Mouse (Mus musculus) spleen, postnatal 10 days (tissue): Measurements from ENCODE around the gene Anks1b.

Experiments
- DNase-seq, 2 experiments: peaks; one replicate each; pipeline ENCODE4 v3.0.0; 2021 to 2022; ENCODE audit warnings: low spot score in 2 of 2

Gene Anks1b

GRCm38 (mm10) chr10:90376605-90377004 is 503.3 kb downstream of the Anks1b start:
- DNase-seq = no peak

- DNase-seq = no peak
Measured at GRCm38 (mm10) chr10:90380062-90380461, 506.8 kb downstream of the Anks1b start.

- no peak for DNase-seq
Measured at GRCm38 (mm10) chr10:90380704-90381339, 507.5 kb downstream of the Anks1b start.

GRCm38 (mm10) chr10:90400382-90400781 is 527.1 kb downstream of the Anks1b start:
- no peak for DNase-seq

- no peak for DNase-seq
Measured at GRCm38 (mm10) chr10:90408484-90408883, 535.2 kb downstream of the Anks1b start.

GRCm38 (mm10) chr10:90431527-90431926 is 558.2 kb downstream of the Anks1b start:
- no peak for DNase-seq

GRCm38 (mm10) chr10:90431974-90432373 is 558.7 kb downstream of the Anks1b start:
- DNase-seq = no peak

- no peak for DNase-seq
Measured at GRCm38 (mm10) chr10:90432479-90432878, 559.2 kb downstream of the Anks1b start.

- no peak for DNase-seq
Measured at GRCm38 (mm10) chr10:90441036-90441435, 567.7 kb downstream of the Anks1b start.

- DNase-seq = no peak
Measured at GRCm38 (mm10) chr10:90441656-90442055, 568.3 kb downstream of the Anks1b start.

GRCm38 (mm10) chr10:90464906-90465305 is 591.6 kb downstream of the Anks1b start:
- DNase-seq = no peak

GRCm38 (mm10) chr10:90465426-90465825 is 592.1 kb downstream of the Anks1b start:
- DNase-seq = no peak

GRCm38 (mm10) chr10:90467546-90467945 is 594.2 kb downstream of the Anks1b start:
- no peak for DNase-seq

- DNase-seq = no peak
Measured at GRCm38 (mm10) chr10:90493436-90493835, 620.1 kb downstream of the Anks1b start.

- no peak for DNase-seq
Measured at GRCm38 (mm10) chr10:90493996-90494642, 620.8 kb downstream of the Anks1b start.

GRCm38 (mm10) chr10:90494981-90495516 is 621.7 kb downstream of the Anks1b start:
- DNase-seq = no peak

GRCm38 (mm10) chr10:90507561-90507960 is 634.3 kb downstream of the Anks1b start:
- no peak for DNase-seq

- DNase-seq = no peak
Measured at GRCm38 (mm10) chr10:90512801-90513200, 639.5 kb downstream of the Anks1b start.

- DNase-seq = no peak
Measured at GRCm38 (mm10) chr10:90531813-90532212, 658.5 kb downstream of the Anks1b start.

- no peak for DNase-seq
Measured at GRCm38 (mm10) chr10:90535370-90535769, 662.1 kb downstream of the Anks1b start.

- DNase-seq = no peak
Measured at GRCm38 (mm10) chr10:90546635-90547034, 673.3 kb downstream of the Anks1b start.

GRCm38 (mm10) chr10:90562906-90563305 is 689.6 kb downstream of the Anks1b start:
- no peak for DNase-seq
